Mouse (Mus musculus): ENCODE data around the gene Dohh.

DNA sequence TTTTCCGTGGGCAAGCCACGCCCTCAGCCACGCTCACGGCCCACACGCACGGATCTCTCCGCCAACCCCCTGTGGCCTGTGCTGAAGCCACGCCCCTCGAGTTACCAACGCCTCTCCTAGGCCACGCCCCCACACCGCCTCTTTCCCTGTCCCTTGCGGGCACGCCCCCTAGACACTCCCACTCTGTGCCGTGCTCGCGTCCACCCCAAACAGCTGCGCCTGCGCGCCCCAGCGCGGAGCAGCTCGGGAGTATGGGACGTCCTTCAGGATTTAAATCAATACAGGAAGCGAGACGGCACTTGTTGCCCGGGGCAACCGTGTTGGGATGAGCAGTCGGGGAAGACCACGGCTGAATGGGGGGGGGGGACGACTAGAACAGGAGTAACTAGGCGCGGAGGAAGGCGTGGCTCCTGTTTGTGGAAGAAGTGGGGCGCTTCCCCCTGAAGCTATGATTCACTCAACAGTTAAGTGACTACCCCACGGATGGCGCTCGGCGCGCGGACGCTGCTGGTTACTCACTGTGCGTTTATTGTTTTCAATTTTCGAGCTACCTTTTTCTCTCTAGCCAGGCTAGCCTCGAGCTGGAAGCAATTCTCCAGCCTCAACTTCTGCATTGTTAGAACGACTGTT, 5.6 kb upstream of the Dohh start:
- TF ChIP-seq CTCF (conservative IDR thresholded peaks at IDR 0.05; ENCODE audit: low read length) (no peak), NANOG (IDR thresholded peaks at IDR 0.05; ENCODE audit: borderline replicate concordance, low read length) (no peak)
